Mouse (Mus musculus): ENCODE data around the gene Bricd5.

Bricd5 gene

GRCm38 (mm10) chr17:24453372-24453771 lies 20.3 kb upstream of the Bricd5 start:
- no peak for TF ChIP-seq GATA4 (IDR thresholded peaks at IDR 0.05; ENCODE audit: insufficient replicate concordance, low read length)

GRCm38 (mm10) chr17:24454218-24454755 lies 19.4 kb upstream of the Bricd5 start:
- TF ChIP-seq GATA4 (IDR thresholded peaks at IDR 0.05; ENCODE audit: insufficient replicate concordance, low read length), result no peak

DNA sequence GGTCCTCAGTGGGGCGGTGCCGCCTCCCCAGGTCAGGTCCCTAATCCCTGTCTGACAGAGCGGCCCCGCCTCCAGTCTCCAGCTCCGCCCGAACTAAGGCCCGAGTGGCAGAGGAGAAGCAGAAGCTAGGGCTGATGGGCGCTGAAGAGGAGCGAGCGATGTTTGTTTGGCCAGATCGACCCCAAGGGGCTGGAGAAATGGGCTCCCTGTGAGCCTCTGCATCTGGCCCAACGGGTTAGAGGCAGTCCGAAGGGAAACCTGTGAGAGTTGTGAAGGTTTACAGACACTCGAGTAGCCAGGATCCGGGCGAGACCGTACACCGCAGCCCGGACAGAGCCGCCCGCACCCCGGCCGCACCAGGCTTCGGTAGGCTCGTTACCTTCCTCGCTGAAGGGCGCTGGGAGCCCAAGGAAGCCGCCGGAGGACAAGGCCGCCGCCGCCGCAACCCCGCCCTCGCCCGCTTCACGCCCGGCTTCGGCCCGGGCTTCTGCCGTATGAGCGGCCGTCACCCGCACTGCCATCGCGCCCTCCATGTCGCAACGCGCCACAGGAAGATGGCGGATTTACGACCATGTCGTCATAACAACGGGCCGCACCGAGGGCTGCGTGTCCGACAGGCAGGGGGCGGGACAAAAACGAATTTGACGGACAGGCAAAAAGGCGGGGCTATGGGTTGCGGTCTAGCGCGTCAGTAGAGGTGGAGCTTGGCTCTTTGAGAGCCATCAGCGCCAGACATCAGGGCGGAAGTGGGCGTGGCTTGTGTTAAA lies 18.7 kb upstream of the Bricd5 start:
- peak; percentile 23; the same call in 1 of the 2 replicates for TF ChIP-seq GATA4 (IDR thresholded peaks at IDR 0.05; ENCODE audit: insufficient replicate concordance, low read length)

DNA sequence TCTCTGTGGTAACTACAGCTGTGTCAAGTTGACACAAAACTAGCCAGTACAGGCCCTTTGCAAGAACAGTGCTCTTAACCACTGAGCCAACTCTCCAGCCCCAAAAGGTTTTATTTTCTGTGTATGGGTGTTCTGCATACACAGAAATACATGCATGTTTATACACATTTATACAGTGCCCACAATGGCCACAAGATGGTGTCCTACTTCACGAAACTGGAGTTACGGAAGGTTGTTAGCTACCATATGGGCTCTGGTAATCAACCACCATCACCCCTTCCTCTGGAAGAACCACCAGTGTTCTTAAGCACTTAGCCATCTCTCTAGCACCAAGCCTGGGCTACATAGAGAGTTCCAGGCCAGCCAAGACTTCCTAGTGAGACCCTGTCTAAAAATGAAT lies 12.1 kb upstream of the Bricd5 start:
- TF ChIP-seq GATA4 (IDR thresholded peaks at IDR 0.05; ENCODE audit: insufficient replicate concordance, low read length), result no peak

DNA sequence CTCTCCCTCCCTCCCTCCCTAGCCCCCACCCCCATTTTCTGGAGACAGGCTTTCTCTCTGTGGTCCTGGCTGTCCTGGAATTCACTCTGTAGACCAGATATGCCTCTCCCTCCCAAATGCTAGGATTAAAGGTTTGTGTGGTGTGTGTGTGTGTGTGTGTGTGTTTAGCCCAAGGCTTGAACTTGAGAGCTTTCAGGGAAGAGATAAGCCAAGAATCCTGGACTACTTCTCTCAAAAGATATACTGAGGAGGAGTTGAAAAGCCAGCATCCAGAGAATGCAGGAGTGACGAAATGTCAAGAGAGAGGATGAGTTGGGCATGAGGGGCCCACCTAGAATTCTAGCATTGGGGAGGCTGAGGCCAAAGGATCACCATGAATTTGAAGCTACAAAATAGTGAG lies 10.8 kb upstream of the Bricd5 start:
- TF ChIP-seq GATA4 (IDR thresholded peaks at IDR 0.05; ENCODE audit: insufficient replicate concordance, low read length), result no peak

DNA sequence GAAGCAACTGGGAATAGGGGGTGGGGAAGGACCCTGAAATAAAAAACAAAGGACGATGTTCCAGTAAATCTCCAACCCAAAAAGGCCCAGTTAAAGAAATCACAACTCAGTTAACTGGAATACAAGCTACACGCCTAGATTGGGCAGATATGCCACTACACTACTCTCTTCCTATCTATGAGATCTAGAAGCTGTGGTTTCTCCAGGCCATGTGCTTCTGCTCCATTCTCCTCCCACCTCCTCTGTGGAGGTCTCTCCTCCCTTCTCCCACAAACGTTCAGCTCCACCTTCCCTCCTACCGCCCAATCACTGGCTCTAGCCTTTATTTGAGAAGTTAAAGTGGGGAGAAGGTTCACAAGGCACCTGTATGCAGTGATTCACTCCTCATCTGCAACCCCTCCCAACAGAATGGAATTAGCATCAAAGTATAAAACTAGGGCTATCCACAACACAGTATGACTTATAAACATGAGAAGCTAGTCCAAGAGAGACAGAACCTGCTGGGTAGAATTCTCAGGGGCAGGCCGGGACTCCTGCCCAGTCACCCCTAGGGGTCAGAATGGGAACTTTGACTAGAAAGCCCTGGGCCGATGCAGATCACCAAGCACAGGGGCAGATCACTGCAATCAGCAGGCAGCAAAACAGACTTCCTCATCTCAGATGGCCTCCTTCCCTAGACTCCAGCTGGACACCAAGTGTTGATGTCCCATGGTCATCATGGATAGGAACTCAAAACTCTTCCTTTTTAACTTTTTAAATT lies 10.1 kb upstream of the Bricd5 start:
- no peak for TF ChIP-seq GATA4 (IDR thresholded peaks at IDR 0.05; ENCODE audit: insufficient replicate concordance, low read length)

DNA sequence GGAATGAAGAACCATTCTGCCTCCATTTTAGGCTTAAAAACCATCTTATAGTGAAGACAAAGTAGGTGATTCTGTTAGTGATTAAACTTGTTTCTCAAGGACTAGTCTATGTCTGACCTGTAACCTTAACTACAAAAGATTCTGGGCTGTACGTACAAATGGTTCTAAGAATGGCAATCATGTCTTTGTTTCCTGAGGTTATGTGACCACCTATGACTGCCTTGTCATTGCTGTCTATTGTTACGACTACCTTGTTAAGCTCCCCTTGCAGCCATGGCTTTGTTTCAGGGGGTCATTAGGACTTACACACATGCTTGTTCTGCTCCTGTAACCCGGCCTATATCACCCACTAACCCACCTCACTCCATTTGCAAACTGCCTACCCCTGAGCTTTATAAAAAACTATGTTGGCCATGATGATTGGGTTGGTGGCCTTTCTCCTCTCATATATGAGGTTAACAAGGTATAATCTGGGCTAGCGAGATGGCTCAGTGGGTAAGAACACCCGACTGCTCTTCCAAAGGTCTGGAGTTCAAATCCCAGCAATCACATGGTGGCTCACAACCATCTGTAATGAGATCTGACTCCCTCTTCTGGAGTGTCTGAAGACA lies 4.9 kb upstream of the Bricd5 start:
- TF ChIP-seq GATA4 (IDR thresholded peaks at IDR 0.05; ENCODE audit: insufficient replicate concordance, low read length), result no peak

DNA sequence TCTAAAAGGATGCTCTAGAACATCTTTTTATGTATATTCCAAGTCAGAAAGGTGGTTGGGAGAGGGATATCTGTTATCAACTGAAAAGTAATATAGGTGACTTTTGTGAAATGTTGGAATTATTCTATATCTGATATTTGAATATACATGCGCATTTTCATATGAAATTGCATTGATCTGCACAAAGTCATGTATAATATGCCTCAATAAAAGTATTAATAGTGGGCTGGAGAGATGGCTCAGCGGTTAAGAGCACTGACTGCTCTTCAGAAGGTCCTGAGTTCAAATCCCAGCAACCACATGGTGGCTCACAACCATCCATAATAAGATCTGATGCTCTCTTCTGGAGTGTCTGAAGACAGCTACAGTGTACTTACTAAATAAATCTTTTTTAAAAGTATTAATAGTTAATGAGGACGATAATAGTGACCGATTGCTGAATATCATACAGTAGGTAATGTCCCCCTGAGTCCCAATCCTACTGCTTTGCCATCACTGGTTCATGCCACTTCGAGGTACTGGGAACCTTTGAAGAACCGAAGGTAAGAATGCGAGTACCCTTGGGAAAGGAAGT lies 4.3 kb upstream of the Bricd5 start:
- TF ChIP-seq GATA4 (IDR thresholded peaks at IDR 0.05; ENCODE audit: insufficient replicate concordance, low read length), result no peak

DNA sequence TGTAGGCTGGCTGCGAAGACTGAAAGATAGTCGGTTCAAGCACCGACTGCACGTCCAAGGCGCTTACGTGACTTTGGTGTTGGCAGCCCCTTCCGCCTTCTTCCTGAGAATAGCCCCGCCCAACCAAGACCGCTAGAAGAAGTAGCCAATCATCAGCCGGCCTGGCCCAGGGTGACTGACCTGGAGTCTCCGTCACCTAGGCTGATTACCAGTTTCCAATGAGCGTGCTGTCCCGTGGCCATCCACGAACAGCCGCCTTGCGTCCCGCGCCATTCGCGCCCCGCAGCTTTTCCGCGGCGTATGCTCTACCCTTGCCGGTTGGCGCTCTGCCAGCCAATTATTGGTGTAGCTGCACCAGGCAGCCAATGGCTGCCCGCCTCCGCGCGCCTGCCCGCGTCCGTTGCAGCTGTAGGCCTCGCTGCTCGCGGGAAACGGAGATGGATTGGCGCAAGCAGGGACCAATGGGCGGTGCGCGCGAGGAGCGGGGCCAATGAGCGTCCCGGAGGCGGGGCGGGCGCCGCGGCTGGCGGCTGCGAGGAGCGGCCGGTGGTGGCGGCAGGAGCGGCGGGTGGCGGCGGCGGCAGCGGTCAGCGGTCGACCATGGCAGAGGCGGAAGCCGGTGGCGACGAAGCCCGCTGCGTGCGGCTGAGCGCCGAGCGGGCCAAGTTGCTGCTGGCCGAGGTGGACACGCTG lies 3.6 kb upstream of the Bricd5 start, which contains the start of the genes E4f1 and Pgp:
Gene E4f1, minus strand, starts transcription at position 404 of the 693 bp plus-strand sequence.
Gene Pgp, plus strand, starts transcription at position 483 of the 693 bp plus-strand sequence.
- TF ChIP-seq GATA4 (IDR thresholded peaks at IDR 0.05; ENCODE audit: insufficient replicate concordance, low read length), result peak; percentile 49; the same call in 1 of the 2 replicates

DNA sequence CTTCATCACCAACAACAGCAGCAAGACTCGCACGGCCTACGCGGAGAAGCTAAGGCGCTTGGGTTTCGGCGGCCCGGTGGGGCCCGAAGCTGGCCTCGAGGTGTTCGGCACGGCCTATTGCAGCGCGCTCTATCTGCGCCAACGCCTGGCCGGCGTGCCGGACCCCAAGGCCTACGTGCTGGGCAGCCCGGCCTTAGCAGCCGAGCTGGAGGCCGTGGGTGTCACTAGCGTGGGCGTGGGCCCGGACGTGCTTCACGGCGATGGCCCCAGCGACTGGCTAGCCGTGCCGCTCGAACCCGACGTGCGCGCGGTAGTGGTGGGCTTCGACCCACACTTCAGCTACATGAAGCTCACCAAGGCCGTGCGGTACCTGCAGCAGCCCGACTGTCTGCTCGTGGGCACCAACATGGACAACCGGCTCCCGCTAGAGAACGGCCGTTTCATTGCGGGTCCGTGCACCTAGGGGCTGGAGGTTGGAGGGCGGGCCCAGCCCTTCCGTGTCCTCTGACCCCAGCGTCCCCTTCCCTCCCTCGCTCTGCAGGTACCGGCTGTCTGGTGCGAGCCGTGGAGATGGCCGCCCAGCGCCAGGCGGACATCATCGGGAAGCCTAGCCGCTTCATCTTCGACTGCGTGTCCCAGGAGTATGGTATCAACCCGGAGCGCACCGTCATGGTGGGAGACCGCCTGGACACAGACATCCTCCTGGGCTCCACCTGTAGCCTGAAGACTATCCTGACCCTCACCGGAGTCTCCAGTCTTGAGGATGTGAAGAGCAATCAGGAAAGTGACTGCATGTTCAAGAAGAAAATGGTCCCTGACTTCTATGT lies 2.8 kb upstream of the Bricd5 start:
- no peak for TF ChIP-seq GATA4 (IDR thresholded peaks at IDR 0.05; ENCODE audit: insufficient replicate concordance, low read length)

- no peak for TF ChIP-seq GATA4 (IDR thresholded peaks at IDR 0.05; ENCODE audit: insufficient replicate concordance, low read length)
Measured at GRCm38 (mm10) chr17:24472512-24472911, 1.2 kb upstream of the Bricd5 start.

GRCm38 (mm10) chr17:24474557-24474956 lies 873 bp downstream of the Bricd5 start:
- no peak for TF ChIP-seq GATA4 (IDR thresholded peaks at IDR 0.05; ENCODE audit: insufficient replicate concordance, low read length)

DNA sequence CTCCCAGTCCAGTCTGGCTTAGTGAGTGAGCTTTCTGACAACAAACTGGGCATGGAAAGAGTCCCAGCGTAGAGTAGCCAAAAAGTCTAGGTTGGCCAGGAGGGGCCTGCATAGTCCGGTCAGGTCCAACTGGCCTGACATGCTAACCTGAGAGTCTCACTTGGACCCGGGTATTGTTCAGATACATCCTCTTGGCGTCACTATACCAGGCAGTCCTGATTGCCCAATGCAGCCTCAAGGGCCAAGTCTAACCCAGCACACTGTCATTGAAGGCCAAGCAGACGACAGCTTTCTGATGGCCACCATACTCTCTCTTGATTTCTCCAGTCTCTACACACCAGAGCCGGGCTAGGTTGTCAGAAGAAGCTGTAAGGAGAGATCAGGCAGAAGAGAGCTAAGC lies 1.9 kb downstream of the Bricd5 start:
- TF ChIP-seq GATA4 (IDR thresholded peaks at IDR 0.05; ENCODE audit: insufficient replicate concordance, low read length), result no peak

Measured in liver, adult (tissue).